Mouse (Mus musculus) mouse trophoblast stem cell (cell line): ENCODE data around the gene Hyou1.
"Not testable (repeated sequence)": the region's sequence is repeated elsewhere in the genome, so short reads cannot be mapped to it uniquely, and the experiment has no call there.

Source experiments
- in situ Hi-C, 2 experiments: fragments of 300-500 bp; cut with MseI, MboI; formaldehyde crosslinking; loops; 2 replicates in 1 of 2; 3 replicates in 1 of 2; pipeline ENCODE4 v1.15.1; 2025

Gene Hyou1

GRCm38 (mm10) chr9:44379054-44379834 is at the start of gene Hyou1:
Gene Hyou1, plus strand, starts transcription at chr9:44379490.
- in situ Hi-C loops: no loop called here

GRCm38 (mm10) chr9:44330736-44331135 is 48.6 kb upstream of the Hyou1 start:
- in situ Hi-C loops: no loop called here

GRCm38 (mm10) chr9:44332918-44333638 is 46.2 kb upstream of the Hyou1 start:
- in situ Hi-C loops: no loop called here

- in situ Hi-C loops: no loop called here
Measured at GRCm38 (mm10) chr9:44334396-44335330, 44.6 kb upstream of the Hyou1 start, which contains the start of gene H2afx. Gene H2afx, plus strand, starts transcription at chr9:44334694.

- in situ Hi-C loops: no loop called here
Measured at GRCm38 (mm10) chr9:44335331-44336092, 43.8 kb upstream of the Hyou1 start.

- in situ Hi-C loops: no loop called here
Measured at GRCm38 (mm10) chr9:44336093-44336406, 43.2 kb upstream of the Hyou1 start.

GRCm38 (mm10) chr9:44336513-44336912 is 42.8 kb upstream of the Hyou1 start:
- in situ Hi-C loops: not testable (repeated sequence)

- in situ Hi-C loops: no loop called here
Measured at GRCm38 (mm10) chr9:44336964-44337363, 42.3 kb upstream of the Hyou1 start.

GRCm38 (mm10) chr9:44337436-44338169 is 41.7 kb upstream of the Hyou1 start:
- in situ Hi-C loops: no loop called here

- in situ Hi-C loops: no loop called here
Measured at GRCm38 (mm10) chr9:44338574-44338973, 40.7 kb upstream of the Hyou1 start.

GRCm38 (mm10) chr9:44341487-44341886 is 37.8 kb upstream of the Hyou1 start:
- in situ Hi-C loops: no loop called here

GRCm38 (mm10) chr9:44342173-44342572 is 37.1 kb upstream of the Hyou1 start:
- in situ Hi-C loops: no loop called here

- in situ Hi-C loops: no loop called here
Measured at GRCm38 (mm10) chr9:44342605-44343004, 36.7 kb upstream of the Hyou1 start.

- in situ Hi-C loops: no loop called here
Measured at GRCm38 (mm10) chr9:44343290-44343689, 36.0 kb upstream of the Hyou1 start.

- in situ Hi-C loops: no loop called here
Measured at GRCm38 (mm10) chr9:44343781-44344421, 35.4 kb upstream of the Hyou1 start, which contains the start of gene Hmbs. Gene Hmbs, minus strand, starts transcription at chr9:44344228.

GRCm38 (mm10) chr9:44345570-44346433 is 33.5 kb upstream of the Hyou1 start:
- in situ Hi-C loops: no loop called here

GRCm38 (mm10) chr9:44347166-44347565 is 32.1 kb upstream of the Hyou1 start:
- in situ Hi-C loops: no loop called here

GRCm38 (mm10) chr9:44347621-44348020 is 31.7 kb upstream of the Hyou1 start:
- in situ Hi-C loops: no loop called here

- in situ Hi-C loops: no loop called here
Measured at GRCm38 (mm10) chr9:44348546-44348945, 30.7 kb upstream of the Hyou1 start.
